Mouse (Mus musculus) layer of hippocampus, postnatal 14 days (tissue): ENCODE data around the gene Adamts14. TPM values are rescaled to one million over a fixed set of nuclear protein-coding genes. Genes with fewer than 3 reads are reported as not detected.

ENCODE experiments used
- DNase-seq, 2 experiments: peaks; one replicate each; pipeline ENCODE4 v3.0.0; 2021 to 2022; ENCODE audit warnings: low spot score in 2 of 2, mixed read lengths in 1 of 2
- long read RNA-seq, 2 experiments: library from polyadenylated mRNA; stranded (forward); transcript quantifications; one replicate each; pipeline ENCODE4 v2.0.0; 2021
- total RNA-seq, 2 experiments: library from RNA; stranded (reverse); gene quantifications; 2 replicates each; pipeline ENCODE4 v1.2.3; 2021

Adamts14 gene
- 1 to 10 TPM; 1.6 to 1.7 TPM for total RNA-seq
- long read RNA-seq, experiment 1, result 0 reads
- long read RNA-seq, experiment 2, result 0 reads

GRCm38 (mm10) chr10:61273081-61273843 is at the start of gene Adamts14:
Adamts14 (minus strand) TSS chr10:61273438.
- no peak for DNase-seq

GRCm38 (mm10) chr10:61318527-61318926 is 45.3 kb upstream of the Adamts14 start:
- DNase-seq, result no peak

GRCm38 (mm10) chr10:61315324-61315880 is 42.2 kb upstream of the Adamts14 start:
- no peak for DNase-seq

GRCm38 (mm10) chr10:61313750-61314149 is 40.5 kb upstream of the Adamts14 start:
- DNase-seq, result no peak

GRCm38 (mm10) chr10:61312754-61313153 is 39.5 kb upstream of the Adamts14 start:
- no peak for DNase-seq

- no peak for DNase-seq
These were observed 38.9 kb upstream of the Adamts14 start for GRCm38 (mm10) chr10:61312159-61312558.

- DNase-seq, result no peak
These were observed 35.6 kb upstream of the Adamts14 start for GRCm38 (mm10) chr10:61308706-61309320.

- no peak for DNase-seq
These were observed 32.8 kb upstream of the Adamts14 start for GRCm38 (mm10) chr10:61305928-61306590.

- DNase-seq, result no peak
These were observed 30.8 kb upstream of the Adamts14 start for GRCm38 (mm10) chr10:61304046-61304445.

GRCm38 (mm10) chr10:61300996-61301395 is 27.8 kb upstream of the Adamts14 start:
- DNase-seq, result no peak

GRCm38 (mm10) chr10:61297477-61297876 is 24.2 kb upstream of the Adamts14 start, which contains the start of gene Prf1:
Prf1 (plus strand) TSS chr10:61297833.
- no peak for DNase-seq

GRCm38 (mm10) chr10:61296713-61297445 is 23.6 kb upstream of the Adamts14 start:
- DNase-seq, result no peak

GRCm38 (mm10) chr10:61294242-61294641 is 21.0 kb upstream of the Adamts14 start:
- DNase-seq, result peak in 1 of 2 experiments; percentile 28

GRCm38 (mm10) chr10:61290479-61290878 is 17.2 kb upstream of the Adamts14 start:
- no peak for DNase-seq

- DNase-seq, result no peak
These were observed 16.8 kb upstream of the Adamts14 start for GRCm38 (mm10) chr10:61290016-61290415.

- DNase-seq, result no peak
These were observed 13.0 kb upstream of the Adamts14 start for GRCm38 (mm10) chr10:61286246-61286645.

GRCm38 (mm10) chr10:61285271-61285670 is 12.0 kb upstream of the Adamts14 start:
- peak in 1 of 2 experiments; percentile 17 for DNase-seq

GRCm38 (mm10) chr10:61284309-61284708 is 11.1 kb upstream of the Adamts14 start:
- no peak for DNase-seq

GRCm38 (mm10) chr10:61281115-61281514 is 7.9 kb upstream of the Adamts14 start:
- no peak for DNase-seq

- no peak for DNase-seq
These were observed 4.9 kb upstream of the Adamts14 start for GRCm38 (mm10) chr10:61277918-61278674.
